In genomic region chr11:59538387-59538786, GRCm38 (mm10) we compare ENCODE assay signal across 9 mouse cellular contexts. TPM values are rescaled to one million over a fixed set of nuclear protein-coding genes. Genes with fewer than 3 reads are reported as not detected.
DNase-seq lines count a peak whose midpoint lies in the region; ATAC-seq lines count a peak whose summit lies in the region.
"Had no signal": no experiment of that assay in that cellular context is flagged by ENCODE, and none has a peak within 500 bp of the region (broad histone marks: within the 10 kb centered on the region; RNA-seq: fewer than 3 reads in every experiment).

No protein-coding gene starts in this region.

- peaks cover 11% of the 10 kb centered on the region for H3K4me1 ChIP-seq in embryonic facial prominence, embryonic 13.5 days

- intact Hi-C loops in left cerebral cortex, postnatal 4 days (cut with DNase I), result no loop called here

- no peaks in the 10 kb centered on the region for H3K36me3 ChIP-seq in embryonic facial prominence, embryonic 13.5 days

- H3K27ac ChIP-seq in embryonic facial prominence, embryonic 13.5 days, result peak overlapping the region; percentile 24; the same call in 1 of the 2 replicates

- H3K27me3 ChIP-seq in embryonic facial prominence, embryonic 13.5 days, result no peaks in the 10 kb centered on the region

- H3K4me2 ChIP-seq in embryonic facial prominence, embryonic 13.5 days, result peak overlapping the region; percentile 29

- no peaks in the 10 kb centered on the region for H3K9me3 ChIP-seq in embryonic facial prominence, embryonic 13.5 days

- H3K9ac ChIP-seq in embryonic facial prominence, embryonic 13.5 days, result no peak overlapping the region

- peak; percentile 57 to 63 for DNase-seq in cerebellum, postnatal 10 days
- DNase-seq in cerebellum, adult 11-12 months, result no peak
- peak; percentile 78 for DNase-seq in ES-CJ7 (ENCODE audit: low read depth, low spot score)
- DNase-seq in induced T-regulatory cell, adult 2 months (ENCODE audit: low read depth), result peak; percentile 13
- peak; percentile 42 for DNase-seq in left cerebral cortex, postnatal 4 days
- DNase-seq in ovary, postnatal 10 days (ENCODE audit: low spot score), result peak; percentile 19

- WGBS in embryonic facial prominence, embryonic 13.5 days, result 39% methylated on average over 11 of the region's 11 CpGs

- ATAC-seq in embryonic facial prominence, embryonic 13.5 days (ENCODE audit: insufficient number of reproducible peaks, insufficient read depth, low FRiP score, low TSS enrichment, low read depth), result no peak
- no peak for ATAC-seq in activated CD4-positive, CD25-positive, alpha-beta regulatory T cell, adult 4 months

- no peak overlapping the region for H3K4me3 ChIP-seq in embryonic facial prominence, embryonic 13.5 days

RNA-seq across cellular contexts. Expression of gene Nlrp3, which starts 3.0 kb away (rescaled TPM):
- 0.22 and 0.39 TPM in 2 replicates for polyA plus RNA-seq in embryonic facial prominence, embryonic 13.5 days (2015; fragmentation: Nextera tagmentation; extraction: Ambion mirVana)
- under 1 TPM; 0.50 to 0.60 TPM for total RNA-seq in left cerebral cortex, postnatal 4 days (2021)
- not detected for polyA plus RNA-seq in activated CD4-positive, CD25-positive, alpha-beta regulatory T cell, adult 4 months (2017; shearing (Covaris generic))

RNA-seq across cellular contexts. Expression of gene Zkscan17, which starts 11.8 kb away (rescaled TPM):
- polyA plus RNA-seq in embryonic facial prominence, embryonic 13.5 days (2015; fragmentation: Nextera tagmentation; extraction: Ambion mirVana), result 23.9 and 24.9 TPM in 2 replicates
- 10 to 100 TPM; 16.9 to 20.4 TPM for total RNA-seq in left cerebral cortex, postnatal 4 days (2021)
- polyA plus RNA-seq in activated CD4-positive, CD25-positive, alpha-beta regulatory T cell, adult 4 months (2017; shearing (Covaris generic)), result 10 to 100 TPM in 1 of 2 experiments, 1 to 10 TPM in 1; 7.9 to 11.4 TPM

RNA-seq across cellular contexts. Expression of gene Olfr222, which starts 37.6 kb away (rescaled TPM):
- polyA plus RNA-seq in embryonic facial prominence, embryonic 13.5 days (2015; fragmentation: Nextera tagmentation; extraction: Ambion mirVana), result 0.43 TPM in 1 of 2 replicates, not detected in the other
- not detected for total RNA-seq in left cerebral cortex, postnatal 4 days (2021)
- not detected for polyA plus RNA-seq in activated CD4-positive, CD25-positive, alpha-beta regulatory T cell, adult 4 months (2017; shearing (Covaris generic))
- polyA plus RNA-seq: C2C12 had no signal

RNA-seq across cellular contexts. Expression of gene Olfr223, which starts 54.7 kb away (rescaled TPM):
- not detected in 2 replicates for polyA plus RNA-seq in embryonic facial prominence, embryonic 13.5 days (2015; fragmentation: Nextera tagmentation; extraction: Ambion mirVana)
- total RNA-seq in left cerebral cortex, postnatal 4 days (2021), result not detected
- polyA plus RNA-seq in activated CD4-positive, CD25-positive, alpha-beta regulatory T cell, adult 4 months (2017; shearing (Covaris generic)), result not detected
- polyA plus RNA-seq: C2C12 had no signal
